Mouse (Mus musculus) heart, postnatal 0 days (tissue): ENCODE results near the gene Arl5b. TPM values are rescaled to one million over a fixed set of nuclear protein-coding genes. Genes with fewer than 3 reads are reported as not detected.

Experiments used
- ATAC-seq: fragments of 200-750 bp; cut with Nextera tagmentation; 2 replicates; pipeline ENCODE4 v1.8.0; 2017; ENCODE audit warnings: low read depth, moderate number of reproducible peaks, moderate library complexity; ENCODE audit not compliant: insufficient read depth
- DNase-seq: peaks from one replicate; pipeline ENCODE4 v3.0.0-alpha.2; 2016; ENCODE audit warnings: low spot score
- H3K27ac ChIP-seq: fragments of 300-500 bp; sonication (generic); 2 replicates; pipeline ENCODE4 v1.5.1; 2014; ENCODE audit warnings: low read depth, mild to moderate bottlenecking
- H3K27me3 ChIP-seq: fragments of 300-500 bp; sonication (generic); 2 replicates; pipeline ENCODE4 v1.6.1; 2014; ENCODE audit warnings: low read length, mixed read lengths; ENCODE audit not compliant: control insufficient read depth, insufficient read depth
- H3K36me3 ChIP-seq: fragments of 300-500 bp; sonication (generic); replicated peaks from 2 replicates; pipeline ENCODE4 v1.6.1; 2014; ENCODE audit warnings: low read length, mixed read lengths; ENCODE audit not compliant: control insufficient read depth, insufficient read depth
- H3K4me1 ChIP-seq: fragments of 300-500 bp; sonication (generic); 2 replicates; pipeline ENCODE4 v1.6.1; 2014; ENCODE audit warnings: antibody characterized with exemption; ENCODE audit not compliant: control insufficient read depth, insufficient read depth
- H3K4me2 ChIP-seq: fragments of 300-500 bp; sonication (generic); 2 replicates; pipeline ENCODE4 v1.6.1; 2014; ENCODE audit warnings: low read depth, mild to moderate bottlenecking, low read length, moderate library complexity
- H3K4me3 ChIP-seq: fragments of 300-500 bp; sonication (generic); 2 replicates; pipeline ENCODE4 v1.5.1; 2014; ENCODE audit warnings: low read depth, low read length
- H3K9ac ChIP-seq: fragments of 300-500 bp; sonication (generic); replicated peaks from 2 replicates; pipeline ENCODE4 v1.6.1; 2014; ENCODE audit warnings: low read depth, low read length, mixed read lengths
- H3K9me3 ChIP-seq: fragments of 300-500 bp; sonication (generic); replicated peaks from 2 replicates; pipeline ENCODE4 v1.6.1; 2016; ENCODE audit warnings: low read length; ENCODE audit not compliant: control insufficient read depth
- CTCF ChIP-seq: IDR thresholded peaks from 2 replicates; pipeline ENCODE4 v1.5.1; 2016; ENCODE audit warnings: antibody characterized with exemption, control low read depth, low read depth
- EP300 ChIP-seq: IDR thresholded peaks from 2 replicates; pipeline ENCODE4 v1.6.1; 2016; ENCODE audit warnings: antibody characterized with exemption, low read depth
- WGBS: fragments of 180-500 bp; shearing (Covaris S2); extraction: QIAGEN DNeasy Blood & Tissue Kit; methylation state at CpG from one replicate; pipeline ENCODE4 v1.1.7; 2014; 5-methylcytosine and 5-hydroxymethylcytosine counted together
- polyA plus RNA-seq: library from polyadenylated mRNA; unstranded; fragments of >200 nt; fragmentation: Nextera tagmentation; extraction: Ambion mirVana; gene quantifications from 2 replicates; pipeline ENCODE4 v1.2.1, GENCODE M21; 2015
- total RNA-seq: library from RNA; depleted of rRNA; stranded (reverse); fragments of >200 nt; gene quantifications from 2 replicates; pipeline ENCODE4 v1.2.3, GENCODE M21; 2014; ENCODE audit warnings: low replicate concordance

Arl5b gene
- total and polyA plus RNA-seq, 2 experiments from 2014 or later = 16.9 to 23.9 TPM

DNA sequence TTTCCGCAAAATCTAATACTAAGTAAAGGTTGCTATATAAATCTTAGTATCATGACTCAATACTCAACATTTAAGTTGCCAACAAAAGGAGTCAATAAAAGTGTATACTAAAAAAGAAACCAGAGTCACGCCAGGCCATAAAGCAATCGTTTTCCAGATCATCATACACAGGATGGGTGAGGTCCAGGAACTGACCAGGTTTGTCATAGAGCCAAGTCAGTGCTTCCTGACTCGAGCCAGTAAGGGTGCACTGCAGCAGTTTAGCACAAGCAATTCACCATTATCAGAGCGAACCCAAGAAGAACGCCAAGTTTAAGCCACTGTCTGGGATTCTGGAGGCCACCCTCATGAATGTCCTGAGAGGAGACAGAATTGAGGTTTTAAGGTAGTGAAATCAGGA lies 10.5 kb upstream of the Arl5b start:
- Histone ChIP-seq H3K27me3 (no peaks in the 10 kb centered on the region), H3K4me1 (no peaks in the 10 kb centered on the region), H3K9ac (no peak overlapping the region), H3K27ac (peak overlapping the region; percentile 69), H3K4me2 (no peak overlapping the region), H3K36me3 (peaks cover 4% of the 10 kb centered on the region; the same call in 1 of the 2 replicates), H3K9me3 (no peaks in the 10 kb centered on the region), H3K4me3 (no peak overlapping the region)
- DNase-seq (peak; percentile 23), ATAC-seq (no peak)
- WGBS = 63% methylated on average over 6 of the region's 6 CpGs
- TF ChIP-seq EP300 (no peak), CTCF (no peak)

DNA sequence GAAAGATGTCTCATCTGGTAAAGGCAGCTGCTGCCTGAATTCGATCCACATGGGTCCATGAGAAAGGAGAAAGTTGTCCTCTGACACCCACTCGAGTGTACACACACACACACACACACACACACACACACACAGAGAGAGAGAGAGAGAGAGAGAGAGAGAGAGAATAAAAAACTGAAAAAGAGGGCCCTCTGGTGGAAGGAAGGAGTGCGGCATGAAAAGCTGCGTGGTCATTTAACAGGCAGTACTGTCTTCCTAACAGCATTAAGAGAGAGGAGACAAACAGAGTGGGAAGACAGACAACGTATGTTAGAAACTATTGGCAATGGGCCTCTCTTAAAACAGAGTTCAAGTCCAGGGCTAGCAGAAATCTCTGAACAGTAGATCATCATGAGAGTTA lies 8.9 kb upstream of the Arl5b start:
- Histone ChIP-seq H3K36me3 (peaks cover 4% of the 10 kb centered on the region; the same call in 1 of the 2 replicates), H3K27me3 (no peaks in the 10 kb centered on the region), H3K9me3 (no peaks in the 10 kb centered on the region), H3K4me3 (no peak overlapping the region), H3K4me1 (no peaks in the 10 kb centered on the region), H3K4me2 (no peak overlapping the region), H3K27ac (no peak overlapping the region), H3K9ac (no peak overlapping the region)
- no peak for DNase-seq
- no peak for ATAC-seq
- TF ChIP-seq CTCF (peak; percentile 45), EP300 (no peak)
- 66% methylated on average over 5 of the region's 5 CpGs for WGBS

DNA sequence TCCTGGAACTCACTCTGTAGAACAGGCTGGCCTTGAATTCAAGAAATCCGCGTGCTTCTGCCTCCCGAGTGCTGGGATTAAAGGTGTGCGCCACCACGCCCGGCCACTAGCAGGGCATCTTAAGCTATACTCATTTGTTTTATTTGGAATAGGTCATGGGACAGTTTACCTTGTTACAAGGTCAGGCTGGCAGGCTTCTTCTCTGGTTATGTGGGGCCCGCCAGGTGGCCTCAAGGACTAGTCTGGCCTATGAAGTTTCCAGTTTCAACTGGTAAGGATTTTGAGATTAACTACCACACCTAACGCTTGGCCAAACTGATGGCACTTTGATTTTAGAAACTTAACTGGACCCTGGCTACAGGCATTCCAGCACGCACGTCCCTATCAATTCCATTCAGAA lies 5.3 kb downstream of the Arl5b start:
- H3K27me3 ChIP-seq = no peaks in the 10 kb centered on the region
- H3K9me3 ChIP-seq = no peaks in the 10 kb centered on the region
- peak overlapping the region; percentile 52 for H3K9ac ChIP-seq
- peak overlapping the region; percentile 91 for H3K27ac ChIP-seq
- TF ChIP-seq CTCF = no peak
- no peak for TF ChIP-seq EP300
- ATAC-seq (peak; percentile 28), DNase-seq (peak; percentile 16)
- peak overlapping the region; percentile 93 for H3K4me3 ChIP-seq
- H3K36me3 ChIP-seq = no peaks in the 10 kb centered on the region
- WGBS = 18% methylated on average over 10 of the region's 10 CpGs
- peak overlapping the region; percentile 65 for H3K4me2 ChIP-seq
- H3K4me1 ChIP-seq = peaks cover 19% of the 10 kb centered on the region

DNA sequence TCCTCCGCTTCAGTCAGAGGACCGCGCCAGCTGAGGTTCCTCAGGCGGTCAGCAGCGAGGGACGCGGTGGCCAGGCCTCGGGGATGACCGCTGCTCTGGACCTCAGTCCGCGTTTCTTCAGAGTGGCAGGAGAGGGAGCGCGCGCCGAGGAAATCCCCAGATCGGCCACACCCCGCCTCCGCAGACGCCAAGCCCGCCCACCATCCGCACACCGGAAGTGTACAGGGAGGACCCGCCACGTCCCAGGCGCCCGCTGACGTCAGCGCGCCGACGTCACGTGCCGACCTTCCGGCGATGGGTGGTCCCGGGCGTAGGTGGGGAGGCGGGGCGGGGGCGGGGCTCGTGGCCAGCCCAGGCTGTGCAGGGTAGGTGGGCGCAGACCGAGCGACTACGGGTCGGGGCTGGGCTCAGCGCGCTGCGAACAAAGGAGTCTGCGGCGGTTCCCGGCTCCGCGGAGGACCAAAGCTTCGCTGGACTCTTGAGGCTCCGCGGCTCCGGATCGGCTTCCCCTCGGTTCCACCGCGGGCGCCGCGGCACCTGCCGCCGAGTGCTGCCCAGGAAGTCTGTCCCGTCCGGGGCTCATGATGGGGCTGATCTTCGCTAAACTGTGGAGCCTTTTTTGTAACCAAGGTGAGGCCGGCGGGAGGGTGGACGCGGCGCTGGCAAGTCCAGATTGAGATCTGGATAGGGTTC lies 5.9 kb downstream of the Arl5b start, which contains the start of gene Nsun6:
Gene Nsun6 (minus strand): TSS at position 125 of the 693 bp plus-strand sequence.
- Histone ChIP-seq H3K9me3 (no peaks in the 10 kb centered on the region), H3K27me3 (no peaks in the 10 kb centered on the region), H3K4me2 (peak within 1 kb of the TSS; percentile 81), H3K36me3 (no peaks in the 10 kb centered on the region), H3K4me3 (peak within 1 kb of the TSS; percentile 93), H3K27ac (peak within 1 kb of the TSS; percentile 91), H3K4me1 (peaks cover 17% of the 10 kb centered on the region), H3K9ac (peak within 1 kb of the TSS; percentile 84)
- ATAC-seq = peak; percentile 98
- peak; percentile 95 for DNase-seq
- TF ChIP-seq CTCF (peak; percentile 39), EP300 (0 out of 2 replicates have a peak, but pooled peaks have one; percentile 22)
- under 1% methylated on average over 73 of the region's 75 CpGs for WGBS

DNA sequence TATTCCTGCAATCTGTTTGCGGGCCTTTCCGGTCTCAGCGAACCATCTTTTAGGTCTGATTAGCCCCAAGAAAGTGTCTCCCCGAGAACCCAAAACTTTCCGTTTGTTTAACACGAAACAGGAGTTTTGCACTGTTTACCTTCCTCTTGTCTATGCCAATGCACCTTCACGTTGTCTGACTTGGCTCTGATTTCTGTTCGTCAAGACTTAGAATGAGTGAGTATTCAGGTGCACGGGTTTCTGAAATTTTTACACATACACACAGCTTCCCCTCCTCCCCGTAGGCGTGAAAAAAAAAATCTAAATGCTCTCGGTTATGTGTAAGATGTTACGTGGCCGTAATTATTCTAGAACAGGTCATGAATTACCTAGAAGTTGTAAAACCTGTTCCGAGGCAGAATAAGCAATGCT lies 6.6 kb downstream of the Arl5b start:
- Histone ChIP-seq H3K4me1 (peaks cover 17% of the 10 kb centered on the region), H3K36me3 (no peaks in the 10 kb centered on the region), H3K4me2 (peak overlapping the region; percentile 81), H3K9me3 (no peaks in the 10 kb centered on the region), H3K27me3 (no peaks in the 10 kb centered on the region), H3K4me3 (peak overlapping the region; percentile 93), H3K9ac (peak overlapping the region; percentile 84), H3K27ac (peak overlapping the region; percentile 91)
- 1% methylated on average over 15 of the region's 15 CpGs for WGBS
- TF ChIP-seq EP300 (no peak), CTCF (no peak)
- DNase-seq (no peak), ATAC-seq (no peak)

DNA sequence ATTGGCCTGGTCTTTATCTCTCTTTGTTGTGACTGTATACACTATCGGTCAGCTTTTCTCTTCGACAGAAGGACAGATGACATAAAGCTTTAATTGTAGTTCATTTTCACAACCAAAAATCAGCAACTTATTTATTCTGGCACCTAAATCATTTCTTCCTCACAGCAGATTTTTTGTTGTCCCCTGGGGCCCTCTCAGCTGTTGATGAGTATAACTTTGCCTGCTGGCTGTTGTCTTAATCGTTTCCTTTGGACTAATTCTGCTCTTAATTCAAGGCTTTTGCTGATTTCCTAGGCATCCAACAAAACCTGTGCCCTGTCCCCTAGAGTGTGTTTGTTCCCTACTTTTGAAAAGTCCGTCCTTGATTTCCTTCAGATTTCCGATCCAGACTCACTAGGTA lies 9.0 kb downstream of the Arl5b start:
- Histone ChIP-seq H3K36me3 (no peaks in the 10 kb centered on the region), H3K4me2 (no peak overlapping the region), H3K4me1 (peaks cover 17% of the 10 kb centered on the region), H3K27ac (no peak overlapping the region), H3K9me3 (no peaks in the 10 kb centered on the region), H3K9ac (no peak overlapping the region), H3K27me3 (no peaks in the 10 kb centered on the region), H3K4me3 (no peak overlapping the region)
- DNase-seq (no peak), ATAC-seq (no peak)
- 66% methylated on average over 5 of the region's 5 CpGs for WGBS
- TF ChIP-seq EP300 (no peak), CTCF (no peak)
